10 mouse cellular contexts compared by ENCODE assay signal in genomic region chr14:8286595-8286994, GRCm38 (mm10). TPM values are rescaled to one million over a fixed set of nuclear protein-coding genes. Genes with fewer than 3 reads are reported as not detected.
DNase-seq lines count a peak whose midpoint lies in the region; ATAC-seq and TF ChIP-seq lines count a peak whose summit lies in the region.
"Not testable (repeated sequence)": the region's sequence is repeated elsewhere in the genome, so short reads cannot be mapped to it uniquely, and the experiment has no call there.
"Had no signal": no experiment of that assay in that cellular context is flagged by ENCODE, and none has a peak within 500 bp of the region (broad histone marks: within the 10 kb centered on the region; RNA-seq: fewer than 3 reads in every experiment).

No protein-coding gene starts in this region.

- not testable (repeated sequence) for H3K27ac ChIP-seq in hindbrain, embryonic 12.5 days; liver, postnatal 0 days (ENCODE audit: low read depth)

- not testable (repeated sequence) for H3K4me1 ChIP-seq in hindbrain, embryonic 12.5 days; liver, postnatal 0 days (ENCODE audit: insufficient read depth)

- peak; percentile 64; the same call in 1 of the 2 replicates for ATAC-seq in hindbrain, embryonic 12.5 days (ENCODE audit: low FRiP score)
- peak; percentile 55 for ATAC-seq in liver, postnatal 0 days
- peak; percentile 100 for ATAC-seq in monocyte, adult 5-6 weeks (replicated peaks; ENCODE audit: insufficient number of reproducible peaks, low FRiP score, low TSS enrichment, poor library complexity, severe bottlenecking)

- H3K36me3 ChIP-seq in hindbrain, embryonic 12.5 days; liver, postnatal 0 days (replicated peaks; ENCODE audit: insufficient read depth, low read length): not testable (repeated sequence)

- TF ChIP-seq EP300 in liver, postnatal 0 days (IDR thresholded peaks at IDR 0.05; ENCODE audit: low read depth): not testable (repeated sequence)

- H3K9ac ChIP-seq in hindbrain, embryonic 12.5 days; liver, postnatal 0 days (replicated peaks): not testable (repeated sequence)

- peaks cover 13% of the 10 kb centered on the region; the same call in 1 of the 2 replicates for H3K9me3 ChIP-seq in hindbrain, embryonic 12.5 days (replicated peaks)
- H3K9me3 ChIP-seq in liver, postnatal 0 days (ENCODE audit: low read length): not testable (repeated sequence)

- H3K4me2 ChIP-seq in hindbrain, embryonic 12.5 days (replicated peaks); liver, postnatal 0 days (ENCODE audit: low read depth, low read length): not testable (repeated sequence)

- not testable (repeated sequence) for H3K4me3 ChIP-seq in hindbrain, embryonic 12.5 days; liver, postnatal 0 days (ENCODE audit: low read depth, low read length)

- TF ChIP-seq CTCF in liver, postnatal 0 days (IDR thresholded peaks at IDR 0.05; ENCODE audit: low read depth): not testable (repeated sequence)

- DNase-seq in CD8-positive naive resting alpha-beta T cell, adult 2 months (ENCODE audit: low read depth in 2 of 2, low spot score in 2 of 2): peak; percentile 30 to 59
- DNase-seq in c-Kit-positive CD71-positive TER-119-negative erythroid progenitor cells, embryonic 14.5 days (ENCODE audit: low read depth): peak; percentile 29
- peak; percentile 8 to 83 for DNase-seq in gastrocnemius, adult 8-10 months (ENCODE audit: low spot score in 2 of 2)
- DNase-seq in kidney, postnatal 25 days: peak; percentile 37 to 61
- not testable (repeated sequence) for DNase-seq in liver, postnatal 0 days
- DNase-seq in thymus, postnatal 0 days (ENCODE audit: low spot score): peak; percentile 9

- not testable (repeated sequence) for H3K27me3 ChIP-seq in hindbrain, embryonic 12.5 days; liver, postnatal 0 days (ENCODE audit: insufficient read depth, low read length)

- WGBS in hindbrain, embryonic 12.5 days: 85% methylated on average over 5 of the region's 5 CpGs
- 73% methylated on average over 5 of the region's 5 CpGs for WGBS in liver, postnatal 0 days (ENCODE audit: insufficient replicate concordance)

RNA-seq across cellular contexts. Expression of gene Acox2, which starts 27.4 kb away (rescaled TPM):
- total RNA-seq in gastrocnemius, adult 8-10 months (2022): under 1 TPM in 2 of 4 experiments, not detected in 2; 0.56 to 0.99 TPM
- 0.26 TPM in 1 of 2 replicates, not detected in the other for polyA plus RNA-seq in hindbrain, embryonic 12.5 days (2016; fragmentation: Nextera tagmentation; extraction: Ambion mirVana)
- 64.9 and 66.7 TPM in 2 replicates for polyA plus RNA-seq in liver, postnatal 0 days (2015; fragmentation: Nextera tagmentation; extraction: Ambion mirVana)
- not detected in 3 replicates for total RNA-seq in monocyte, adult 5-6 weeks (2017)
- polyA plus RNA-seq in thymus, postnatal 0 days (2015; fragmentation: Nextera tagmentation; extraction: Ambion mirVana): 0.71 and 0.75 TPM in 2 replicates
- total RNA-seq: left cerebral cortex, adult 18-20 months had no signal
- polyA plus RNA-seq: erythroblast, embryonic 14.5 days had no signal

RNA-seq across cellular contexts. Expression of gene Fam107a, which starts 31.2 kb away (rescaled TPM):
- total RNA-seq in gastrocnemius, adult 8-10 months (2022): 1 to 10 TPM; 1.3 to 2.8 (median 2.4) TPM
- 2.5 and 4.5 TPM in 2 replicates for polyA plus RNA-seq in hindbrain, embryonic 12.5 days (2016; fragmentation: Nextera tagmentation; extraction: Ambion mirVana)
- not detected in 2 replicates for polyA plus RNA-seq in liver, postnatal 0 days (2015; fragmentation: Nextera tagmentation; extraction: Ambion mirVana)
- total RNA-seq in monocyte, adult 5-6 weeks (2017): not detected in 3 replicates
- 0.16 and 0.17 TPM in 2 replicates for polyA plus RNA-seq in thymus, postnatal 0 days (2015; fragmentation: Nextera tagmentation; extraction: Ambion mirVana)
- polyA plus RNA-seq: erythroblast, embryonic 14.5 days had no signal

Comparison
In these comparisons a context has a peak if more than half of its experiments do, and no peak if none do; other contexts are left out.
1. RNA of gene Acox2, which starts 27.4 kb away (polyA plus RNA-seq): 64.9 to 66.7 TPM in liver, postnatal 0 days; 0.71 to 0.75 TPM in thymus, postnatal 0 days and 0.26 TPM in hindbrain, embryonic 12.5 days; every median in the first group is over 10 times any median in the second.
2. Peak in every context shown above with its lines, with median percentiles within 50 percentile points of each other: ATAC-seq.